Mouse (Mus musculus) spleen, postnatal 10 days (tissue): Measurements from ENCODE around the gene Iqsec3.

ENCODE experiments used
- DNase-seq, 2 experiments: peaks; one replicate each; pipeline ENCODE4 v3.0.0; 2021 to 2022; ENCODE audit warnings: low spot score in 2 of 2

Gene Iqsec3

GRCm38 (mm10) chr6:121473093-121473821 is at the start of gene Iqsec3:
Gene Iqsec3 (minus strand): TSS chr6:121473678.
- peak; percentile 63 to 87 for DNase-seq

- no peak for DNase-seq
Measured at GRCm38 (mm10) chr6:121522106-121522705, 48.7 kb upstream of the Iqsec3 start.

- DNase-seq, result no peak
Measured at GRCm38 (mm10) chr6:121521030-121521429, 47.6 kb upstream of the Iqsec3 start.

- no peak for DNase-seq
Measured at GRCm38 (mm10) chr6:121519896-121520295, 46.4 kb upstream of the Iqsec3 start.

- DNase-seq, result no peak
Measured at GRCm38 (mm10) chr6:121519266-121519810, 45.9 kb upstream of the Iqsec3 start.

GRCm38 (mm10) chr6:121517726-121518125 is 44.2 kb upstream of the Iqsec3 start:
- no peak for DNase-seq

GRCm38 (mm10) chr6:121510381-121510780 is 36.9 kb upstream of the Iqsec3 start:
- DNase-seq, result no peak

- no peak for DNase-seq
Measured at GRCm38 (mm10) chr6:121509871-121510270, 36.4 kb upstream of the Iqsec3 start.

- DNase-seq, result peak in 1 of 2 experiments; percentile 19
Measured at GRCm38 (mm10) chr6:121508266-121508665, 34.8 kb upstream of the Iqsec3 start.

- DNase-seq, result no peak
Measured at GRCm38 (mm10) chr6:121501044-121501638, 27.7 kb upstream of the Iqsec3 start.

GRCm38 (mm10) chr6:121499856-121500255 is 26.4 kb upstream of the Iqsec3 start:
- DNase-seq, result no peak

GRCm38 (mm10) chr6:121498819-121499535 is 25.5 kb upstream of the Iqsec3 start:
- DNase-seq, result no peak

- DNase-seq, result no peak
Measured at GRCm38 (mm10) chr6:121495606-121496005, 22.1 kb upstream of the Iqsec3 start.

GRCm38 (mm10) chr6:121495026-121495425 is 21.5 kb upstream of the Iqsec3 start:
- DNase-seq, result no peak

- DNase-seq, result no peak
Measured at GRCm38 (mm10) chr6:121494319-121494718, 20.8 kb upstream of the Iqsec3 start.

- DNase-seq, result no peak
Measured at GRCm38 (mm10) chr6:121491339-121491738, 17.9 kb upstream of the Iqsec3 start.

GRCm38 (mm10) chr6:121472273-121472672 is 1.2 kb downstream of the Iqsec3 start:
- no peak for DNase-seq

GRCm38 (mm10) chr6:121468235-121468634 is 5.2 kb downstream of the Iqsec3 start:
- no peak for DNase-seq

GRCm38 (mm10) chr6:121462628-121463340 is 10.7 kb downstream of the Iqsec3 start:
- DNase-seq, result no peak

- DNase-seq, result no peak
Measured at GRCm38 (mm10) chr6:121457381-121457780, 16.1 kb downstream of the Iqsec3 start.

- DNase-seq, result no peak
Measured at GRCm38 (mm10) chr6:121456651-121457050, 16.8 kb downstream of the Iqsec3 start.
